Comparison of ENCODE assay signal across 21 mouse cellular contexts in genomic region chr5:142001973-142002372, GRCm38 (mm10).
DNase-seq lines count a peak whose midpoint lies in the region; ATAC-seq and TF ChIP-seq lines count a peak whose summit lies in the region.
"Had no signal": no experiment of that assay in that cellular context is flagged by ENCODE, and none has a peak within 500 bp of the region (broad histone marks: within the 10 kb centered on the region; RNA-seq: fewer than 3 reads in every experiment).

No protein-coding gene starts in this region.

- H3K27me3 ChIP-seq in embryonic facial prominence, embryonic 11.5 days (ENCODE audit: control insufficient read depth, insufficient read depth, low read length): no peaks in the 10 kb centered on the region
- H3K27me3 ChIP-seq in embryonic facial prominence, embryonic 10.5 days (replicated peaks; ENCODE audit: low read depth, poor library complexity, severe bottlenecking): no peaks in the 10 kb centered on the region
- H3K27me3 ChIP-seq in kidney, postnatal 0 days (ENCODE audit: insufficient read depth, low read length): no peaks in the 10 kb centered on the region
- H3K27me3 ChIP-seq in kidney, embryonic 14.5 days (ENCODE audit: control insufficient read depth, insufficient read depth, low read length): no peaks in the 10 kb centered on the region
- H3K27me3 ChIP-seq in midbrain, embryonic 10.5 days (ENCODE audit: low read depth, poor library complexity, severe bottlenecking): no peaks in the 10 kb centered on the region
- H3K27me3 ChIP-seq: embryonic facial prominence, embryonic 13.5 days; forebrain, embryonic 13.5 days; heart, embryonic 15.5 days; hindbrain, embryonic 13.5 days had no signal

- no peaks in the 10 kb centered on the region for H3K4me1 ChIP-seq in embryonic facial prominence, embryonic 11.5 days (ENCODE audit: control insufficient read depth, insufficient read depth, low read length)
- peaks cover 8% of the 10 kb centered on the region; the same call in 1 of the 2 replicates for H3K4me1 ChIP-seq in embryonic facial prominence, embryonic 10.5 days
- H3K4me1 ChIP-seq in kidney, postnatal 0 days (replicated peaks; ENCODE audit: insufficient read depth, low read length): no peaks in the 10 kb centered on the region
- no peaks in the 10 kb centered on the region for H3K4me1 ChIP-seq in kidney, embryonic 14.5 days (ENCODE audit: control insufficient read depth, insufficient read depth, low read length)
- H3K4me1 ChIP-seq in midbrain, embryonic 10.5 days: no peaks in the 10 kb centered on the region
- H3K4me1 ChIP-seq: embryonic facial prominence, embryonic 13.5 days; forebrain, embryonic 13.5 days; heart, embryonic 15.5 days had no signal

- H3K9me3 ChIP-seq in embryonic facial prominence, embryonic 11.5 days (replicated peaks; ENCODE audit: control insufficient read depth, low read length): no peaks in the 10 kb centered on the region
- peaks cover 5% of the 10 kb centered on the region; the same call in 1 of the 2 replicates for H3K9me3 ChIP-seq in embryonic facial prominence, embryonic 10.5 days
- H3K9me3 ChIP-seq in kidney, postnatal 0 days (replicated peaks; ENCODE audit: low read length): no peaks in the 10 kb centered on the region
- H3K9me3 ChIP-seq in kidney, embryonic 14.5 days (ENCODE audit: control insufficient read depth, low read length): no peaks in the 10 kb centered on the region
- no peaks in the 10 kb centered on the region; the same call in 1 of the 2 replicates for H3K9me3 ChIP-seq in midbrain, embryonic 10.5 days (replicated peaks)
- H3K9me3 ChIP-seq: embryonic facial prominence, embryonic 13.5 days; forebrain, embryonic 13.5 days had no signal

- no peaks in the 10 kb centered on the region for H3K36me3 ChIP-seq in embryonic facial prominence, embryonic 11.5 days (replicated peaks; ENCODE audit: control insufficient read depth, insufficient read depth, low read depth, low read length)
- no peaks in the 10 kb centered on the region; the same call in 1 of the 2 replicates for H3K36me3 ChIP-seq in embryonic facial prominence, embryonic 10.5 days (replicated peaks)
- H3K36me3 ChIP-seq in kidney, postnatal 0 days (ENCODE audit: insufficient read depth, low read length): no peaks in the 10 kb centered on the region
- H3K36me3 ChIP-seq in kidney, embryonic 14.5 days (ENCODE audit: control insufficient read depth, insufficient read depth, low read length): no peaks in the 10 kb centered on the region
- H3K36me3 ChIP-seq in midbrain, embryonic 10.5 days: no peaks in the 10 kb centered on the region

- H3K4me3 ChIP-seq in embryonic facial prominence, embryonic 11.5 days (ENCODE audit: low read depth, low read length): no peak overlapping the region
- no peak overlapping the region for H3K4me3 ChIP-seq in embryonic facial prominence, embryonic 10.5 days
- H3K4me3 ChIP-seq in kidney, postnatal 0 days (replicated peaks; ENCODE audit: low read depth, low read length): no peak overlapping the region
- no peak overlapping the region for H3K4me3 ChIP-seq in kidney, embryonic 14.5 days (ENCODE audit: low read length)
- H3K4me3 ChIP-seq in midbrain, embryonic 10.5 days: no peak overlapping the region
- H3K4me3 ChIP-seq: embryonic facial prominence, embryonic 13.5 days; forebrain, embryonic 13.5 days; heart, adult 2 months; heart, embryonic 15.5 days; hindbrain, embryonic 13.5 days had no signal

- no peak for ATAC-seq in embryonic facial prominence, embryonic 11.5 days (replicated peaks; ENCODE audit: insufficient number of reproducible peaks, low FRiP score, low TSS enrichment, low read depth)
- no peak for ATAC-seq in kidney, postnatal 0 days (replicated peaks; ENCODE audit: low FRiP score, low read depth)
- no peak for ATAC-seq in kidney, embryonic 14.5 days (ENCODE audit: low FRiP score, low TSS enrichment)
- ATAC-seq: forebrain, embryonic 13.5 days; forebrain, postnatal 0 days had no signal

- DNase-seq in embryonic facial prominence, embryonic 11.5 days (ENCODE audit: low spot score): peak; percentile 17
- DNase-seq in embryonic facial prominence, embryonic 10.5 days (ENCODE audit: low spot score): no peak
- DNase-seq in kidney, postnatal 0 days (ENCODE audit: low spot score): peak; percentile 14
- DNase-seq in adrenal gland, postnatal 10 days: peak; percentile 32
- peak; percentile 35 for DNase-seq in adrenal gland, postnatal 14 days
- no peak for DNase-seq in midbrain, embryonic 10.5 days (ENCODE audit: low spot score)
- DNase-seq: cerebellum, adult 11 months; cerebellum, adult 8-10 months; cerebellum, postnatal 14 days; embryo, embryonic 11 days; forebrain, postnatal 0 days; gastrocnemius, postnatal 14 days; heart, adult 2 months; heart, postnatal 14 days; kidney, adult 2 months had no signal

- H3K4me2 ChIP-seq in embryonic facial prominence, embryonic 11.5 days (ENCODE audit: low read depth, low read length): no peak overlapping the region
- H3K4me2 ChIP-seq in kidney, postnatal 0 days (ENCODE audit: low read length): no peak overlapping the region
- H3K4me2 ChIP-seq in kidney, embryonic 14.5 days (replicated peaks; ENCODE audit: low read depth, low read length): no peak overlapping the region
- H3K4me2 ChIP-seq: embryonic facial prominence, embryonic 13.5 days; forebrain, embryonic 13.5 days; heart, embryonic 11.5 days; heart, embryonic 15.5 days; hindbrain, embryonic 13.5 days had no signal

- no peak for TF ChIP-seq CTCF in kidney, postnatal 0 days (IDR thresholded peaks at IDR 0.05; ENCODE audit: low read depth)

- H3K9ac ChIP-seq in embryonic facial prominence, embryonic 11.5 days (replicated peaks; ENCODE audit: low read length): no peak overlapping the region
- H3K9ac ChIP-seq in kidney, postnatal 0 days (ENCODE audit: low read depth, low read length): no peak overlapping the region
- H3K9ac ChIP-seq in kidney, embryonic 14.5 days (ENCODE audit: low read depth, low read length): no peak overlapping the region
- H3K9ac ChIP-seq: embryonic facial prominence, embryonic 13.5 days; forebrain, embryonic 13.5 days; forebrain, postnatal 0 days; heart, embryonic 15.5 days; hindbrain, embryonic 13.5 days had no signal

- WGBS in embryonic facial prominence, embryonic 11.5 days: 82% methylated on average over 3 of the region's 3 CpGs
- 87% methylated on average over 3 of the region's 3 CpGs for WGBS in embryonic facial prominence, embryonic 10.5 days
- WGBS in kidney, postnatal 0 days: 70% methylated on average over 3 of the region's 3 CpGs
- WGBS in kidney, embryonic 14.5 days: 80% methylated on average over 3 of the region's 3 CpGs
- WGBS in midbrain, embryonic 10.5 days: 91% methylated on average over 3 of the region's 3 CpGs

- no peak overlapping the region for H3K27ac ChIP-seq in embryonic facial prominence, embryonic 11.5 days (replicated peaks; ENCODE audit: low read depth, low read length)
- H3K27ac ChIP-seq in embryonic facial prominence, embryonic 10.5 days (replicated peaks): no peak overlapping the region
- H3K27ac ChIP-seq in kidney, postnatal 0 days: no peak overlapping the region
- H3K27ac ChIP-seq in kidney, embryonic 14.5 days (ENCODE audit: low read depth, low read length): no peak overlapping the region
- no peak overlapping the region for H3K27ac ChIP-seq in midbrain, embryonic 10.5 days (replicated peaks)
- H3K27ac ChIP-seq: embryonic facial prominence, embryonic 13.5 days; forebrain, embryonic 13.5 days; heart, adult 2 months; heart, embryonic 15.5 days; hindbrain, embryonic 13.5 days had no signal

Comparison
In these comparisons a context has a peak if more than half of its experiments do, and no peak if none do; other contexts are left out.
1. DNase-seq: peak in embryonic facial prominence, embryonic 11.5 days (single experiment), kidney, postnatal 0 days (single experiment), adrenal gland, postnatal 10 days (single experiment) and adrenal gland, postnatal 14 days (single experiment); none in embryonic facial prominence, embryonic 10.5 days (single experiment) and midbrain, embryonic 10.5 days (single experiment).